Mouse (Mus musculus) cerebellum, adult 9-10 months (tissue): ENCODE measurements at regions not wholly inside any gene's neighbourhood (a gene's known extent, or its start where the extent isn't known, plus 50 kb on each side); places are given as distances from the start of the nearest gene placed in this dataset.

Experiments used
- DNase-seq: peaks from one replicate; pipeline ENCODE4 v3.0.0; 2022

DNA sequence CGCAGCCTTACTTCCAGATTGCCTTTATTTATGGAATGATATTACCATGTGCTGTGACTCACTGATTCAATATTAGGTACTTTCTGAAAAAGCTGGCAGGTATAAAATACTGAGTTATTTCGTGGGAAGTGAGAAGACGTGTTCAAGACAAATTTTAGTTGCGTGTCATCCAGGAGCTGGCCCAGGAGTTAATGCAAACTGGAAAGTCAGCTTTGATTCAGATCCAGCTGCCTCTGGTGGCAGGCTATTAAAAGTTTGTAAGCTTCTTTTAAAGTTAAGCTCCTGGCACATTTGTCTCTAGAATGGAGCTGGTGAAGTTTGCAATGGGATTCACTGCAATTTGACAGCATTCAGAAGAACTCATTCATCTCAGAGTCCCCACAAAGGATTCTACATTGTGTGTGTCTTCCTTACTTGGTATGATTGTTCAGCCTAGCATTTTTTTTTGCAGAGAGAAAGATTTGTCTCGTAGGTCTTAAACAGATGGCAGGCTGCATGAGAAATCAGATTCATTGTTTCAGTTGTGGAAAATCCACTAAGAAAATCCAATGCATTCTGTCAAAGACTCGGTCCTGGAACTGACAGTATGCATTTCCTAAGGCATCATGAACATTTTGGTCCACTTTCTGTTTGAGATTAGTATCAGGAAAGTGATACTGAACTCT is 599.1 kb downstream of the Gm19410 start:
- no peak for DNase-seq

DNA sequence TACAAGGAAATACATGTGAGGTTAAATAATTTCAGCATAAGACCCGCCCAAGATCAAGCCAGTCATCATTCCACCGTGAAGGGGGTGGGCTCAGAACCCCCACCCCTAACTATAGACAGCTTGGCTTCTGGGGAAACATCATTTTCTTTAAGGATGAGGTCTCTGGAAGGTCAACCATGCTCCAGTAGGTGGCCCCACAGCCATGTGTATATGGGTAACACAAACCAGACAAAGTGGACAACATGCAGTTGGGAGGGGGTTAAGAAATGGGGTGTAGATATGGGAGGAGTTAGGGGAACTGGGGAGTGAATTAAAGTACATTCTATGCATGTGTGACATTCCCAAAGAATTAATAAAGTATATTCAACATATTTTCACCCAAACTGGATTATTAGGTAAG is 600.4 kb downstream of the Gm19410 start:
- DNase-seq = peak; percentile 74

DNA sequence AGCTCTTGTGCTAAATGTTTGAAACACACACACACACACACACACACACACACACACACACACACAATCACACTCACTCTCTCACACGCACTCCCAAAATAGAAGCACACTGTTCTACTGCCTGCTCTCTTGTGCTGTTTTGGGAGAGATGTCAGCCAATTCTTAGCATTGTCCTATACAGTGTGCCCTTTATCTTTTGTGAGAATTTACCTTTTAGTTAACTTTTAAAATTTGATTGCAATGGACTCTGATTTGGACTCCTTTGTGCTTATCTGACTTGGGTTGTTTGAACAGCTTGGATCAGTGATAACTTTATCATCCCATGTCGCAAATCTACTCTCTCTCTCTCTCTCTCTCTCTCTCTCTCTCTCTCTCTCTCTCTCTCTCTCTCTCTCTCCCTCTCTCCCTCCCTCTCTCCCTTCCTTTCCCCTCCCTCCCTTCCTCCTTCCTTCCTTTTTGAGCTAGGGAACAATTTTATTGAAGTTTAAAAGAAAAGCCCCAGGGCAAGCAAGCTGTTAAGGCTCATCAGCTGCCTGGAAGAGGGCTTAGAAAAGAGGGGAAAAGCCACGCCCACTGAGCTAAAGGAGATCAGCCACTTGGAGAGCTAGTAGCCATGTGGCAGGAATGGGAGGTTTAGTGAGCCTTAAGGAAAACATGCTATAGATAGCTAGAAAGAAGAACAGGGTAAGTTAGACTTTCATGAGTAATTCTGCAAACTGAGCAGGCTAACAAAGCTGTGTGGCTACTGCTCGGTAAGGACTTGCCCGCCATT is 611.2 kb downstream of the Gm19410 start:
- DNase-seq = no peak

DNA sequence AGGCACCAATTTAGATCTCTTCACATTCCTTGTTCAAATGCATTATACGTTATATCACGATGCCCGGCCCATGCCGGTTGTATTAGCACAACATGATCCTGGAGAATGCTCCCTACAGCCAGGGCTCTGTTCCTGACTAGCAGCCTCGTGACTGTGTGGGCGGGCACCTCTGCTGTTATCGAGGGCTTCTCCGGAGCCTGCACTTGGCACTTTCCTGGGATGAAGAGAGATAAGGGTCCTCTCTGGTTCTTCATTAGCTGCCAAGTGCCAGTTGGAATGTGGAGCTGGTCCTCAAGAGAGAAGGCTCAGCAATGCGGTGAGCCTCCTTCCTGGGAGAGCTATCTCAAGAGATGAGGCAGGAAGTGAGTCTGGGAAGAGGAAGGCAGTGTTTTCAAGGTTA is 598.9 kb upstream of the AI429214 start:
- DNase-seq = no peak

DNA sequence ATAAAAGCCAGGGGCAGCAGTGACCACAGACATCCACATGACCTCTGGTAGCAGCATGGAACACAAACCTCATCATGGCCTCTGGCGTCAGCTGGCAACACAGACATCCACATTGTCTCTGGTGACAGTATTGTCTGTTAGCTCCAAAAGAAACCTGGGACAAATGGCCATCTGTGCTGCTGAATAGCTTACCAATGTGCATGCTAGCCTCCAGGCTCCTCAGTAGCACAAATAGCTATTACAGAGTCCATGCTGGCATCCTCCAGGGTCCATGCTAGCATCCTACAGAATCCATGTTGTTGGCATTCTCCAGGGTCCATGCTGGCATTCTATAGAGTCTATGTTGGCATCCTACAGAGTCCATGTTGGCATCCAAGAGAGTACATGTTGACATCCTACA is 596.9 kb upstream of the AI429214 start:
- DNase-seq = peak; percentile 58

DNA sequence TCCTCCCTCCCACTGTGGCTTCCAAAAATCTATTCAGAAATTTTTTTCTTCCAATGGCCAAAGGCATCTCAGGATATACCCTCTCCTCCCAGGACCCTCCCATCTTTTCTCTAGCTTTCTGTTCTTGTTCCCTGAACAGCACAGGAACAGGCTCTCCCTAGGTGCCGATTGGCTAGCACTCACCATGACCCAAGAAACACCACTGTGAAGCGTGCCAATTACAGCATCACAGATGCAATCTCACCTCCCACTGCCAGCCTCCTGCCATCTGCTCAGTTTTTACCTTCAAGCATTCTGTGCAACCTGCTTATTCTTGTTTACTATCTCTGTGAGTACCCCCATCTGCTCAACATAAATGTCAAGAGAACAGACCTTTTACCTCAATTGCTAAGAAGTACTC is 586.7 kb upstream of the AI429214 start:
- DNase-seq = peak; percentile 96
